Mouse (Mus musculus) CH12.LX (cell line): ENCODE data around the gene Has3. TPM values are rescaled to one million over a fixed set of nuclear protein-coding genes. Genes with fewer than 3 reads are reported as not detected.

ENCODE experiments used
- DNase-seq: peaks from one replicate; pipeline ENCODE4 v3.0.0-alpha.2; 2013; ENCODE audit errors: extremely low read depth
- H3K27ac ChIP-seq: 2 replicates; pipeline ENCODE4 v1.5.1; 2012; ENCODE audit warnings: low read depth, mild to moderate bottlenecking, control low read depth, moderate library complexity; ENCODE audit not compliant: insufficient read depth
- H3K27me3 ChIP-seq: replicated peaks from 2 replicates; pipeline ENCODE3; 2012; ENCODE audit warnings: inconsistent platforms
- H3K36me3 ChIP-seq, 2 experiments: replicated peaks in 1 of 2; 2 replicates each; pipeline versions ENCODE3 to v1.6.1; 2012; ENCODE audit warnings: inconsistent platforms in 1 of 2, low read length in 1 of 2, mild to moderate bottlenecking in 1 of 2, mixed read lengths in 1 of 2, moderate library complexity in 1 of 2; ENCODE audit not compliant: control insufficient read depth in 1 of 2, insufficient read depth in 1 of 2
- H3K4me1 ChIP-seq, 2 experiments: 2 replicates each; pipeline ENCODE4 v1.6.1; 2012; ENCODE audit warnings: inconsistent platforms in 1 of 2, moderate library complexity in 1 of 2; ENCODE audit not compliant: insufficient read depth in 2 of 2, control insufficient read depth in 1 of 2
- H3K4me2 ChIP-seq: 2 replicates; pipeline ENCODE4 v1.6.1; 2012; ENCODE audit warnings: low read depth, mild to moderate bottlenecking, control low read depth; ENCODE audit not compliant: poor library complexity, insufficient read depth, severe bottlenecking
- H3K4me3 ChIP-seq, 3 experiments: fragments of 150-350 bp in 1 of 3; sonication (generic) in 1 of 3; replicated peaks in 1 of 3; 2 replicates each; pipeline versions ENCODE3 to v1.5.1; 2011 to 2012; ENCODE audit warnings: low read depth in 2 of 3, low read length in 2 of 3, mild to moderate bottlenecking in 2 of 3, moderate library complexity in 2 of 3, control low read depth in 1 of 3, improper control_type of control experiment in 1 of 3, inconsistent platforms in 1 of 3, mixed read lengths in 1 of 3; ENCODE audit not compliant: poor library complexity in 1 of 3
- H3K79me2 ChIP-seq: replicated peaks from 2 replicates; pipeline ENCODE4 v1.6.1; 2012; ENCODE audit warnings: mild to moderate bottlenecking, moderate library complexity; ENCODE audit not compliant: control insufficient read depth, poor library complexity, insufficient read depth, severe bottlenecking; ENCODE audit errors: extremely low read depth
- H3K9ac ChIP-seq: 2 replicates; pipeline ENCODE4 v1.6.1; 2012; ENCODE audit warnings: low read depth, mild to moderate bottlenecking, control low read depth, moderate library complexity; ENCODE audit not compliant: insufficient read depth
- H3K9me3 ChIP-seq: replicated peaks from 2 replicates; pipeline ENCODE3; 2012; ENCODE audit warnings: low read length, inconsistent platforms, mixed read lengths
- BHLHE40 ChIP-seq: IDR thresholded peaks from 2 replicates; pipeline ENCODE4 v1.6.1; 2011; ENCODE audit warnings: mild to moderate bottlenecking, low read depth, low read length, improper control_type of control experiment
- CHD2 ChIP-seq: IDR thresholded peaks from 2 replicates; pipeline ENCODE4 v1.6.1; 2011; ENCODE audit warnings: low read length, improper control_type of control experiment
- CTCF ChIP-seq, 2 experiments: IDR thresholded peaks in 1 of 2; conservative IDR thresholded peaks in 1 of 2; 2 replicates each; pipeline ENCODE4 v1.5.1; 2011 to 2012; ENCODE audit warnings: low read depth in 2 of 2, low read length in 2 of 2, improper control_type of control experiment in 1 of 2, inconsistent platforms in 1 of 2, mild to moderate bottlenecking in 1 of 2, moderate library complexity in 1 of 2
- GABPA ChIP-seq: IDR thresholded peaks from 2 replicates; pipeline ENCODE4 v1.6.1; 2012; ENCODE audit warnings: low read depth, low read length, improper control_type of control experiment, inconsistent platforms; ENCODE audit not compliant: insufficient replicate concordance
- JUND ChIP-seq: conservative IDR thresholded peaks from 2 replicates; pipeline ENCODE4 v1.6.1; 2011; ENCODE audit warnings: low read depth, low read length, improper control_type of control experiment
- KAT2A ChIP-seq: IDR thresholded peaks from 2 replicates; pipeline ENCODE4 v1.6.1; 2012; ENCODE audit warnings: low read length, improper control_type of control experiment, inconsistent platforms; ENCODE audit not compliant: insufficient replicate concordance
- NELFE ChIP-seq: IDR thresholded peaks from 2 replicates; pipeline ENCODE4 v1.6.1; 2011; ENCODE audit warnings: low read depth, low read length, improper control_type of control experiment
- NRF1 ChIP-seq: IDR thresholded peaks from 2 replicates; pipeline ENCODE4 v1.6.1; 2014; ENCODE audit warnings: low read depth, mild to moderate bottlenecking, inconsistent platforms, low read length, improper control_type of control experiment, moderate library complexity
- POLR2A ChIP-seq: IDR thresholded peaks from 2 replicates; pipeline ENCODE4 v1.6.1; 2011; ENCODE audit warnings: low read depth, mild to moderate bottlenecking, improper control_type of control experiment, low read length
- POLR2AphosphoS2 ChIP-seq: IDR thresholded peaks from 2 replicates; pipeline ENCODE4 v1.6.1; 2011; ENCODE audit warnings: low read depth, low read length, improper control_type of control experiment
- SMC3 ChIP-seq: IDR thresholded peaks from 2 replicates; pipeline ENCODE4 v1.6.1; 2011; ENCODE audit warnings: low read depth, low read length, improper control_type of control experiment
- USF2 ChIP-seq: conservative IDR thresholded peaks from 2 replicates; pipeline ENCODE4 v1.6.1; 2011; ENCODE audit warnings: low read depth, low read length, improper control_type of control experiment
- ZKSCAN1 ChIP-seq: IDR thresholded peaks from 2 replicates; pipeline ENCODE4 v1.6.1; 2012; ENCODE audit warnings: low read depth, inconsistent platforms, low read length, improper control_type of control experiment, borderline replicate concordance
- ZNF384 ChIP-seq: IDR thresholded peaks from 2 replicates; pipeline ENCODE4 v1.6.1; 2012; ENCODE audit warnings: low read depth, low read length, improper control_type of control experiment, inconsistent platforms
- dilution Hi-C: fragments of 300-500 bp; cut with MboI; formaldehyde crosslinking; loops from 2 replicates; pipeline ENCODE4 v1.14.3; 2020; ENCODE audit warnings: low sequenced_read_pairs; ENCODE audit not compliant: extremely low pct_unique_long_range_greater_than_20kb, extremely low pct_ligation_motif_present
- in situ Hi-C: fragments of 300-500 bp; cut with MboI; formaldehyde crosslinking; loops from 3 replicates; pipeline ENCODE4 v1.14.3; 2019; ENCODE audit warnings: low sequenced_read_pairs, low pct_ligation_motif_present, low pct_unique_long_range_greater_than_20kb, mixed read lengths
- polyA plus RNA-seq: library from polyadenylated mRNA; unstranded; fragments of >175 nt; gene quantifications from 2 replicates; pipeline ENCODE4 v1.2.1, GENCODE M21; 2012; ENCODE audit warnings: low read depth; ENCODE audit not compliant: insufficient read length
- total RNA-seq, 2 experiments: library from RNA; depleted of rRNA; stranded (reverse); fragments of 300-350 nt in 1 of 2; fragments of >200 nt in 1 of 2; gene quantifications; 2 replicates each; pipeline ENCODE4 v1.2.3; 2012 to 2014

Gene Has3
- total and polyA plus RNA-seq, 3 experiments, result 0.29 to 3.7 TPM; not detected in 1

DNA sequence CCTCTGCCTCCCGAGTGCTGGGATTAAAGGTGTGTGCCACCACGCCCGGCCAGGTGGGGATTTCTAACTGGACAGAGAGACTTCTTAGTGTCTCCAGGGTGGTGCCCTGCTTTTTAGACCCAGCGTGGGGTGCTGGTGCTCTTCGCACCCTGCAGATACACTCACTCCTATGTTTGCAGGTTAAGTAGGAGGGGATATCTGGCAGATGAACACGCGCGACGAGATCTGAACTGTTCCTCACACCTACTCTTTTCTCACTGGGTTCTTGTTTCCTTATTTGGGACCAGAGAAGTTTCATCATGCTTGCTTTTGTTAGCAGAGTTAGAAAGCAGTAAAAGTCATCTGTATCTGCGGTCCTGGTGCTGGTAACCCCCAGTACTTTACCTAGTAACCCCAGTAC is 43.6 kb downstream of the Has3 start:
- no peak overlapping the region for H3K27ac ChIP-seq
- peaks cover 80 to 81% of the 10 kb centered on the region in 2 experiments for H3K36me3 ChIP-seq
- 0 out of 2 replicates have a peak, but pooled peaks cover 3% of the 10 kb centered on the region for H3K79me2 ChIP-seq
- in situ Hi-C loops (no loop called here), dilution Hi-C loops (no loop called here)
- no peak for TF ChIP-seq SMC3
- H3K9me3 ChIP-seq, result no peaks in the 10 kb centered on the region
- no peak for DNase-seq
- H3K9ac ChIP-seq, result no peak overlapping the region
- H3K4me2 ChIP-seq, result no peak overlapping the region
- no peaks in the 10 kb centered on the region for H3K27me3 ChIP-seq
- no peaks in the 10 kb centered on the region for H3K4me1 ChIP-seq
- H3K4me3 ChIP-seq, result no peak overlapping the region

DNA sequence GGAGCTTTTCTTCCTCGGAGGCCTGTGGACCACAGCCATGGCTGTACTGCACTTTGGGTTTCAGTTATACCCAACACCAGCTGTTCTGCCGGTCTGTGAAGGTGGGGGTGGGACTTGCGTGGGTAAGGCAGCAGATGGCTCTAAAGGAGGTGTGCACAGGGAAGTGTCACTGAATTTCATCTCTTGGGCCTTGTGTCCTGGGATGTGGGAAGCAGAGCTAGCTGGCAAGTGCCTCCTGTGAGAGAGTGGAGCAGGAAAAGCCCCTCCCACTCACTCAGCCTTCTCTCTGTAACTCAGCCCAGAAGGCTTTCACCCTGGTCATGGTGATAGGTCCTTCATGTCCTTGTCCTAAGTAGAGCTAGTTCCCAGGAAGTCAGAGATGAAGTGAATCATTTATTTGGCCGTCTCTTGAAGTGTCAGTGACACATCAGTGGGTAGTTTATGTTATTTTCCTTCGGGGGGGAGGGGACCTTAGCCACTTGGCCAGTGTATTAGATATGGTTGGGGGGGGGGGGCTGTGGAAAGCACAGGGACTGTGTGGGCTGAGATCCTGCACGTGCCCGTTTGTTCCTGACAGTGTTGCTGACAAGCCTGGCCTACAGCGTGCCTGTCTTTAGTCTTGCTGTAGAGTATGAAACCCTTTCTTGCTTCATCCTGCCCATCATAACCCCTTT is 49.8 kb downstream of the Has3 start:
- H3K4me2 ChIP-seq, result no peak overlapping the region
- H3K27ac ChIP-seq, result no peak overlapping the region
- H3K9me3 ChIP-seq, result no peaks in the 10 kb centered on the region
- no peak overlapping the region for H3K4me3 ChIP-seq
- dilution Hi-C loops (no loop called here), in situ Hi-C loops (no loop called here)
- H3K27me3 ChIP-seq, result no peaks in the 10 kb centered on the region
- H3K4me1 ChIP-seq, result no peaks in the 10 kb centered on the region
- H3K9ac ChIP-seq, result no peak overlapping the region
- peaks cover 71 to 92% of the 10 kb centered on the region in 2 experiments for H3K36me3 ChIP-seq
- no peaks in the 10 kb centered on the region for H3K79me2 ChIP-seq
- TF ChIP-seq GABPA (no peak), USF2 (no peak), JUND (no peak), POLR2A (no peak), BHLHE40 (no peak), ZKSCAN1 (no peak), NRF1 (no peak), KAT2A (no peak), CTCF (conservative IDR thresholded peaks at IDR 0.05 in 1 of 2, IDR thresholded peaks at IDR 0.05 in 1 of 2; ENCODE audit: low read depth in 2 of 2, low read length in 2 of 2) (no peak), POLR2AphosphoS2 (no peak), NELFE (no peak), CHD2 (no peak), ZNF384 (no peak)
- no peak for DNase-seq

DNA sequence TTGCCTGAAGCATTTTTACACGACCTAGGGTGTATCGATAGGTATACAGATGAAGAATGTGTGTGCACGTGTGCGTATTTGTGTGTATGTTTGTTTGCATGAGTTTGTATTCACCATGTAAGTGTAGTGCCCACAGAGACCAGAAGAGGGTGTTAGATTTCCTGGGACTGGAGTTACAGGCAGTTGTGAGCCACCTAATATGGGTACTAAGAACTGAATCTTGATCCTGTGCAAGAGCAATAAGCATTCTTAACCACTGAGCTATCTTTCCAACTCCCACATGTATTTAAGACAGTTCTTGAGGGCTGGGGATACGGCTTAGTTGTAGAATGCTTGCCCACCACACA is 50.3 kb downstream of the Has3 start:
- Histone ChIP-seq H3K27me3 (no peaks in the 10 kb centered on the region), H3K4me2 (no peak overlapping the region), H3K79me2 (no peaks in the 10 kb centered on the region), H3K27ac (no peak overlapping the region), H3K9me3 (no peaks in the 10 kb centered on the region), H3K9ac (no peak overlapping the region), H3K4me1 (no peaks in the 10 kb centered on the region), H3K36me3 (peaks cover 66 to 89% of the 10 kb centered on the region in 2 experiments), H3K4me3 (no peak overlapping the region)
- DNase-seq, result no peak
- TF ChIP-seq SMC3, result peak; percentile 14; the same call in 1 of the 2 replicates
- no peak for TF ChIP-seq POLR2AphosphoS2
- peak in 1 of 2 experiments; percentile 20; a peak in 1 of 4 replicates for TF ChIP-seq CTCF (conservative IDR thresholded peaks at IDR 0.05 in 1 of 2, IDR thresholded peaks at IDR 0.05 in 1 of 2; ENCODE audit: low read depth in 2 of 2, low read length in 2 of 2)
- dilution Hi-C loops (no loop called here), in situ Hi-C loops (no loop called here)
